Mouse (Mus musculus): ENCODE data around the gene Atg101. TPM values are rescaled to one million over a fixed set of nuclear protein-coding genes. Genes with fewer than 3 reads are reported as not detected.

Gene Atg101
- polyA plus RNA-seq, 1 experiment = 2.8 TPM

GRCm38 (mm10) chr15:101316279-101316912 is 32.3 kb downstream of the Atg101 start:
- TF ChIP-seq GATA1 (IDR thresholded peaks at IDR 0.05; ENCODE audit: low read length) (no peak), TAL1 (IDR thresholded peaks at IDR 0.05; ENCODE audit: low read length) (no peak)
- Histone ChIP-seq H3K27me3 (ENCODE audit: control insufficient read depth) (peaks cover 12% of the 10 kb centered on the region), H3K9me3 (ENCODE audit: control insufficient read depth, low read length) (peaks cover 2% of the 10 kb centered on the region; the same call in 1 of the 2 replicates), H3K36me3 (ENCODE audit: control insufficient read depth) (no peaks in the 10 kb centered on the region), H3K4me3 (replicated peaks) (no peak overlapping the region), H3K4me1 (ENCODE audit: control insufficient read depth) (peaks cover 5% of the 10 kb centered on the region; the same call in 1 of the 2 replicates)

GRCm38 (mm10) chr15:101316913-101317813 is 33.1 kb downstream of the Atg101 start:
- peaks cover 2% of the 10 kb centered on the region; the same call in 1 of the 2 replicates for H3K9me3 ChIP-seq (ENCODE audit: control insufficient read depth, low read length)
- peaks cover 15% of the 10 kb centered on the region for H3K27me3 ChIP-seq (ENCODE audit: control insufficient read depth)
- peaks cover 5% of the 10 kb centered on the region; the same call in 1 of the 2 replicates for H3K4me1 ChIP-seq (ENCODE audit: control insufficient read depth)
- no peak for TF ChIP-seq GATA1 (IDR thresholded peaks at IDR 0.05; ENCODE audit: low read length)
- TF ChIP-seq TAL1 (IDR thresholded peaks at IDR 0.05; ENCODE audit: low read length) = no peak
- H3K4me3 ChIP-seq (replicated peaks) = no peak overlapping the region
- H3K36me3 ChIP-seq (ENCODE audit: control insufficient read depth) = no peaks in the 10 kb centered on the region

- H3K36me3 ChIP-seq (ENCODE audit: control insufficient read depth) = no peaks in the 10 kb centered on the region
- H3K9me3 ChIP-seq (ENCODE audit: control insufficient read depth, low read length) = peaks cover 2% of the 10 kb centered on the region; the same call in 1 of the 2 replicates
- peaks cover 15% of the 10 kb centered on the region for H3K27me3 ChIP-seq (ENCODE audit: control insufficient read depth)
- H3K4me3 ChIP-seq (replicated peaks) = no peak overlapping the region
- peaks cover 5% of the 10 kb centered on the region; the same call in 1 of the 2 replicates for H3K4me1 ChIP-seq (ENCODE audit: control insufficient read depth)
- TF ChIP-seq TAL1 (IDR thresholded peaks at IDR 0.05; ENCODE audit: low read length) (no peak), GATA1 (IDR thresholded peaks at IDR 0.05; ENCODE audit: low read length) (no peak)
These were observed 33.9 kb downstream of the Atg101 start for GRCm38 (mm10) chr15:101317814-101318500.

- H3K36me3 ChIP-seq (ENCODE audit: control insufficient read depth) = no peaks in the 10 kb centered on the region
- no peak for TF ChIP-seq TAL1 (IDR thresholded peaks at IDR 0.05; ENCODE audit: low read length)
- peaks cover 5% of the 10 kb centered on the region; the same call in 1 of the 2 replicates for H3K4me1 ChIP-seq (ENCODE audit: control insufficient read depth)
- no peak overlapping the region for H3K4me3 ChIP-seq (replicated peaks)
- peaks cover 15% of the 10 kb centered on the region for H3K27me3 ChIP-seq (ENCODE audit: control insufficient read depth)
- H3K9me3 ChIP-seq (ENCODE audit: control insufficient read depth, low read length) = peaks cover 8% of the 10 kb centered on the region
These were observed 35.1 kb downstream of the Atg101 start for GRCm38 (mm10) chr15:101318889-101319765.

GRCm38 (mm10) chr15:101320010-101320617 is 36.0 kb downstream of the Atg101 start:
- TF ChIP-seq GATA1 (IDR thresholded peaks at IDR 0.05; ENCODE audit: low read length) (no peak), TAL1 (IDR thresholded peaks at IDR 0.05; ENCODE audit: low read length) (no peak)
- H3K4me3 ChIP-seq (replicated peaks) = no peak overlapping the region
- peaks cover 12% of the 10 kb centered on the region for H3K9me3 ChIP-seq (ENCODE audit: control insufficient read depth, low read length)
- H3K36me3 ChIP-seq (ENCODE audit: control insufficient read depth) = no peaks in the 10 kb centered on the region
- H3K4me1 ChIP-seq (ENCODE audit: control insufficient read depth) = peaks cover 5% of the 10 kb centered on the region; the same call in 1 of the 2 replicates
- H3K27me3 ChIP-seq (ENCODE audit: control insufficient read depth) = peaks cover 15% of the 10 kb centered on the region

- H3K9me3 ChIP-seq (ENCODE audit: control insufficient read depth, low read length) = peaks cover 10% of the 10 kb centered on the region
- peaks cover 4% of the 10 kb centered on the region; the same call in 1 of the 2 replicates for H3K4me1 ChIP-seq (ENCODE audit: control insufficient read depth)
- no peaks in the 10 kb centered on the region for H3K36me3 ChIP-seq (ENCODE audit: control insufficient read depth)
- H3K4me3 ChIP-seq (replicated peaks) = no peak overlapping the region
- H3K27me3 ChIP-seq (ENCODE audit: control insufficient read depth) = peaks cover 15% of the 10 kb centered on the region
- TF ChIP-seq TAL1 (IDR thresholded peaks at IDR 0.05; ENCODE audit: low read length) = no peak
- no peak for TF ChIP-seq GATA1 (IDR thresholded peaks at IDR 0.05; ENCODE audit: low read length)
These were observed 36.6 kb downstream of the Atg101 start for GRCm38 (mm10) chr15:101320618-101321041.

DNA sequence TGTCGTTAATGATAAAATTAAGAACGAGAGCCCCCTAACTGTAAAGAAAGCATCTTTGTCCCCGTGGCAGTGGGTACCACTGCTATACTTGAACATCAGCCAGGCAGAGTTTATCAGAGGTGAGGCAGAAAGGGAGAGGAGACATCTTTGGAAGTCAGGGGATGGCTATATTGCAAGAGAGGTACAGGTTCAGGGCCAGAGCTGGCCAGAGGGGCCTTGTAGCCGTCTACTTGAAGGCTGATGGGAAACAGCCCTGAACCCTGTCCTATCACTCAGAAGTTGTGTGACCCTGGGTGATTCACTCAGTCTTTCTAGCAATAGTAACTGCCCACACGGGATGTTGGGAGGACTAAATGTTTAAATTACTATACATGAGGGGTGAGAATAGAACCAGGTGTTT is 37.1 kb downstream of the Atg101 start:
- H3K27me3 ChIP-seq (ENCODE audit: control insufficient read depth) = peaks cover 15% of the 10 kb centered on the region
- H3K9me3 ChIP-seq (ENCODE audit: control insufficient read depth, low read length) = peaks cover 10% of the 10 kb centered on the region
- no peak for TF ChIP-seq GATA1 (IDR thresholded peaks at IDR 0.05; ENCODE audit: low read length)
- TF ChIP-seq TAL1 (IDR thresholded peaks at IDR 0.05; ENCODE audit: low read length) = no peak
- no peaks in the 10 kb centered on the region for H3K4me1 ChIP-seq (ENCODE audit: control insufficient read depth)
- H3K36me3 ChIP-seq (ENCODE audit: control insufficient read depth) = no peaks in the 10 kb centered on the region
- no peak overlapping the region for H3K4me3 ChIP-seq (replicated peaks)

DNA sequence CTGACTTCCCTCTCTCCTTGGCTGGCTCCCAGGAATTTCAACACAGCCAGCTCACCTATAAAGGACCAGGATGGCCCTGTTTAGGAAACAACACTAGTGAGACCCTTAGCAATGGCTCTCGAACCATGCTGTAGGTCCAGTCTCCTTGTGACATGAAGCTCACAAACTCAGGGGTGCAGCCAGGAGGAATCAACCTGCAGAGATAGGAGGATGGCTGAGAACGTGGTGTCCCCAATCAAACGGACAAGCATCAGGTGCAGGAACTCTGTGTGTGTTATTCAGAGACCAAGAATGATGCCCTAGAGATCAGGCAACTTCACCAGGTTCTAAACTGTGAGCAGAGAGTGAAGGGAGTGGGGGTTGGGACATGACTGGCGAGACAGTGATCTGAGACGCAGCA is 38.0 kb downstream of the Atg101 start:
- Histone ChIP-seq H3K4me3 (replicated peaks) (no peak overlapping the region), H3K9me3 (ENCODE audit: control insufficient read depth, low read length) (peaks cover 10% of the 10 kb centered on the region), H3K4me1 (ENCODE audit: control insufficient read depth) (no peaks in the 10 kb centered on the region), H3K27me3 (ENCODE audit: control insufficient read depth) (peaks cover 10% of the 10 kb centered on the region), H3K36me3 (ENCODE audit: control insufficient read depth) (no peaks in the 10 kb centered on the region)
- no peak for TF ChIP-seq GATA1 (IDR thresholded peaks at IDR 0.05; ENCODE audit: low read length)
- no peak for TF ChIP-seq TAL1 (IDR thresholded peaks at IDR 0.05; ENCODE audit: low read length)
